Mouse (Mus musculus) G1E (cell line): ENCODE measurements around the gene Kbtbd12.

Experiments used
- CTCF ChIP-seq: IDR thresholded peaks from 2 replicates; pipeline ENCODE4 v1.5.1; 2012; ENCODE audit warnings: low read depth, low read length, inconsistent platforms, mixed read lengths
- POLR2AphosphoS5 ChIP-seq: IDR thresholded peaks from 2 replicates; pipeline ENCODE4 v1.6.1; 2012; ENCODE audit warnings: low read depth, low read length, inconsistent platforms; ENCODE audit not compliant: insufficient replicate concordance

DNA sequence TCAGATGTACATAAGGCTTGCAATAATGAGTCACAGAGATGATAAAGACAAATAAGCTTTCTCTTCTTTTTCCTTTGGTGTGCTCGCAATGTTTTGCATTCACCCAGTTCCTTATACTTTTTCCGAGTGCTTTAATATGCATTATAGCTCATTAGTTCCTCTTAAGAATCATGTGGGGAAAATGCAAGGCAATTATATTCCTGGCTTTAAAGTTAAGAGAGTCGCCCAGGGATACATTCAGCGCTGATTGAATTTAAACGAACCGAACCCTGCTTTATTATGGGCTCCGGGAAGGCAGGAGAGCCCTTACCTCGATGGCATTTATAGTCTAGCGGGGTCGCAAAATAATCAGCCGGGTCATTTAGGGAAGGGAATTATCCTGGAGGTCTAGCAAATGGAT lies 10.8 kb downstream of the Kbtbd12 start:
- TF ChIP-seq CTCF (no peak), POLR2AphosphoS5 (no peak)
